Mouse (Mus musculus): ENCODE data around the gene Upk3b. TPM values are rescaled to one million over a fixed set of nuclear protein-coding genes. Genes with fewer than 3 reads are reported as not detected.

The Upk3b gene
- polyA plus RNA-seq, 1 experiment from 2014 or later, result 27.8 TPM

- WGBS, result 49% methylated on average over 8 of the region's 8 CpGs
- no peak overlapping the region for H3K4me3 ChIP-seq
- peaks cover 5% of the 10 kb centered on the region; the same call in 1 of the 2 replicates for H3K27me3 ChIP-seq
- no peak overlapping the region for H3K4me2 ChIP-seq
- no peaks in the 10 kb centered on the region for H3K36me3 ChIP-seq
- H3K4me1 ChIP-seq (replicated peaks), result no peaks in the 10 kb centered on the region
- no peak for ATAC-seq (replicated peaks; ENCODE audit: insufficient number of reproducible peaks, insufficient read depth, low FRiP score, low read depth)
- H3K9ac ChIP-seq, result no peak overlapping the region
- H3K27ac ChIP-seq, result no peak overlapping the region
- H3K9me3 ChIP-seq (replicated peaks), result no peaks in the 10 kb centered on the region
These were observed 56.1 kb downstream of the Upk3b start for GRCm38 (mm10) chr5:136094249-136095010.

DNA sequence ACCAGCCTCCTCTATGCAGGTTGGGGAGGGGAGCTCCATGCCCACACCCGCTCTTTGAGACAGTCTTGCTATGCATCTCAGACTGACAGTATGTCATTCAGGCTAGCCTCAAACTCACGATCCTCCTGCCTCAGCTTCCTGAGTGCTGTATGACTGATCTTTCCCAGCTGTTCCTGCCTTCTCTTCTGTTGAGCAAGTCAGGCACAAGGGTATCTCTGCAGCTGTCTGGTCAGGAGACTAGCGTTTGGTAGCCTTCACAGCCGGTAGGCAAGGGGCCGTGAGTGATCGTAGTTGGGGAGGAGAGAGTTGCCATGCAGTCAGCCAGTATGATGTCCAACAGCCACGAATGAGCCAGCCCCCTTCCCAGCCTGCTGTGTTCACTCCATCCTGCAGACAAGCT, 56.8 kb downstream of the Upk3b start:
- WGBS, result 65% methylated on average over 7 of the region's 7 CpGs

More for the DNA sequence above, 56.8 kb downstream of the Upk3b start:
- H3K4me1 ChIP-seq (replicated peaks), result no peaks in the 10 kb centered on the region
- no peak overlapping the region for H3K4me2 ChIP-seq
- H3K4me3 ChIP-seq, result no peak overlapping the region
- H3K9me3 ChIP-seq (replicated peaks), result no peaks in the 10 kb centered on the region
- H3K9ac ChIP-seq, result no peak overlapping the region
- no peak overlapping the region for H3K27ac ChIP-seq
- H3K36me3 ChIP-seq, result no peaks in the 10 kb centered on the region
- ATAC-seq (replicated peaks; ENCODE audit: insufficient number of reproducible peaks, insufficient read depth, low FRiP score, low read depth), result no peak
- H3K27me3 ChIP-seq, result peaks cover 5% of the 10 kb centered on the region; the same call in 1 of the 2 replicates

Other genes with a start within 250 kb of the Upk3b start
- 0.18 and 0.33 TPM in 2 replicates for gene Srrm3, start 231.6 kb upstream of the Upk3b start, polyA plus RNA-seq (2015; fragmentation: Nextera tagmentation; extraction: Ambion mirVana)
- 743 and 952 TPM in 2 replicates for gene Hspb1, start 150.6 kb upstream of the Upk3b start, polyA plus RNA-seq (2015; fragmentation: Nextera tagmentation; extraction: Ambion mirVana)
- gene Ywhag, start 103.9 kb upstream of the Upk3b start, polyA plus RNA-seq (2015; fragmentation: Nextera tagmentation; extraction: Ambion mirVana), result 150 and 166 TPM in 2 replicates
- 0.44 and 0.86 TPM in 2 replicates for gene Ssc4d, start 64.0 kb upstream of the Upk3b start, polyA plus RNA-seq (2015; fragmentation: Nextera tagmentation; extraction: Ambion mirVana)
- not detected in 2 replicates for gene Zp3, start 58.4 kb upstream of the Upk3b start, polyA plus RNA-seq (2015; fragmentation: Nextera tagmentation; extraction: Ambion mirVana)
- 18.5 and 21.5 TPM in 2 replicates for gene Dtx2, start 43.7 kb upstream of the Upk3b start, polyA plus RNA-seq (2015; fragmentation: Nextera tagmentation; extraction: Ambion mirVana)
- gene Upk3bl, start 16.0 kb downstream of the Upk3b start, polyA plus RNA-seq (2015; fragmentation: Nextera tagmentation; extraction: Ambion mirVana), result 0.68 and 2.6 TPM in 2 replicates
- 1.4 and 3.6 TPM in 2 replicates for gene Rasa4, start 45.4 kb downstream of the Upk3b start, polyA plus RNA-seq (2015; fragmentation: Nextera tagmentation; extraction: Ambion mirVana)
- gene Polr2j, start 78.1 kb downstream of the Upk3b start, polyA plus RNA-seq (2015; fragmentation: Nextera tagmentation; extraction: Ambion mirVana), result 135 and 140 TPM in 2 replicates
- gene Lrwd1, start 97.6 kb downstream of the Upk3b start, polyA plus RNA-seq (2015; fragmentation: Nextera tagmentation; extraction: Ambion mirVana), result 15.1 and 22.5 TPM in 2 replicates
- 10.2 and 13.1 TPM in 2 replicates for gene Alkbh4, start 97.7 kb downstream of the Upk3b start, polyA plus RNA-seq (2015; fragmentation: Nextera tagmentation; extraction: Ambion mirVana)
- 1.9 and 4.5 TPM in 2 replicates for gene Orai2, start 132.2 kb downstream of the Upk3b start, polyA plus RNA-seq (2015; fragmentation: Nextera tagmentation; extraction: Ambion mirVana)
- gene Prkrip1, start 160.5 kb downstream of the Upk3b start, polyA plus RNA-seq (2015; fragmentation: Nextera tagmentation; extraction: Ambion mirVana), result 33.6 and 34.6 TPM in 2 replicates
- gene Sh2b2, start 208.1 kb downstream of the Upk3b start, polyA plus RNA-seq (2015; fragmentation: Nextera tagmentation; extraction: Ambion mirVana), result 1.1 and 2.3 TPM in 2 replicates

Data from heart, embryonic 15.5 days (tissue).